Mouse (Mus musculus): ENCODE results near the gene Atp5h. TPM values are rescaled to one million over a fixed set of nuclear protein-coding genes. Genes with fewer than 3 reads are reported as not detected.
A peak's percentile ranks its signal among the peaks of the same experiment; 100 is the strongest.

Atp5h gene
- polyA plus RNA-seq, 1 experiment from 2014 or later, result 943 TPM

DNA sequence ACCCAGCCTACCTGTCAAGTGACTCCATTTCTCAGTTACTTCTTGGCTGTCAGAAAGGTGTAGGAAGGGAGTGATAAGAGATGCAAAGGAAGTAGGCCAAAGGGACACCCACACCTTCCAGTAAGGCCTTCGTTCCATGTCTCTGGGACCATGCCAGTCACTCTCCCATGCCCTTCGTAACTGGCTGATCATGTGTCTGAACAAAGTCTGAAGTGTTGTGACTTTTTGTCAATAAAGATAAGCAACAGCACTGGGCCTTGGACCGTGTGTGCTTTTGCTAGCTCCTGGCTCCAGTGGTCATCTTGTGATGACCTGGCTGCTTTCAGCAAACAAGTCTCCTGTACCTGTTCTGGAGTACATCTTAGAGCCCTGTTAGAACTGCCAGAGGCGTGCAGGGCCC, 13.1 kb upstream of the Atp5h start:
- Histone ChIP-seq H3K4me2 (ENCODE audit: low read depth, low read length) (no peak overlapping the region), H3K9me3 (ENCODE audit: control insufficient read depth, low read length) (no peaks in the 10 kb centered on the region), H3K9ac (ENCODE audit: low read depth, low read length) (no peak overlapping the region), H3K4me1 (ENCODE audit: control insufficient read depth, insufficient read depth, low read length) (no peaks in the 10 kb centered on the region), H3K27ac (replicated peaks; ENCODE audit: low read depth, low read length) (no peak overlapping the region), H3K4me3 (ENCODE audit: low read depth, low read length) (no peak overlapping the region), H3K36me3 (ENCODE audit: control insufficient read depth, insufficient read depth, low read length) (peaks cover 31% of the 10 kb centered on the region), H3K27me3 (replicated peaks; ENCODE audit: control insufficient read depth, insufficient read depth, low read length) (no peaks in the 10 kb centered on the region)
- no peak for DNase-seq (ENCODE audit: low spot score)
- WGBS, result 81% methylated on average over 4 of the region's 4 CpGs
- ATAC-seq (ENCODE audit: low read depth), result no peak

DNA sequence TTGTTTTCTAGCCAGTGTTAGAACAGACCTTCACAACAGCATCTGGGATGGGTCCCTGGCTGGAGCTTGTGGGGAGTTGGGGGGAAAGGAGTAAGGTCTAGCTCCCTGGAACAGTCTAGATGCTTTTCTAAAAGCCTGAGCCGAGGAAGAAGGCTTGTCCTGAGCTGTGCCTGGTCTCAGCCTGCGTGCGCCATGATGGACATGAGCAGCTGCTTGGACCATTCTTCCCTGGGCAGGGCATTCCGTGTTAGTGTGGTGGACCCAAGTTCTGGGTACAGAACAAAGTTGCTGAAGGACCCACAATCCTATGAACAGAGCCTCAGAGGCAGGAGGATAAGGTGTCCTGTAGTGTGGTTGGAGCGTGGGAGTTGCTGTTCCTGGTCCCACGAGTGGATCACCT, 10.8 kb upstream of the Atp5h start:
- Histone ChIP-seq H3K4me1 (ENCODE audit: control insufficient read depth, insufficient read depth, low read length) (no peaks in the 10 kb centered on the region), H3K9me3 (ENCODE audit: control insufficient read depth, low read length) (no peaks in the 10 kb centered on the region), H3K4me2 (ENCODE audit: low read depth, low read length) (no peak overlapping the region), H3K36me3 (ENCODE audit: control insufficient read depth, insufficient read depth, low read length) (peaks cover 48% of the 10 kb centered on the region), H3K27me3 (replicated peaks; ENCODE audit: control insufficient read depth, insufficient read depth, low read length) (no peaks in the 10 kb centered on the region), H3K4me3 (ENCODE audit: low read depth, low read length) (no peak overlapping the region), H3K27ac (replicated peaks; ENCODE audit: low read depth, low read length) (no peak overlapping the region), H3K9ac (ENCODE audit: low read depth, low read length) (no peak overlapping the region)
- no peak for ATAC-seq (ENCODE audit: low read depth)
- DNase-seq (ENCODE audit: low spot score), result no peak
- 97% methylated on average over 6 of the region's 6 CpGs for WGBS

DNA sequence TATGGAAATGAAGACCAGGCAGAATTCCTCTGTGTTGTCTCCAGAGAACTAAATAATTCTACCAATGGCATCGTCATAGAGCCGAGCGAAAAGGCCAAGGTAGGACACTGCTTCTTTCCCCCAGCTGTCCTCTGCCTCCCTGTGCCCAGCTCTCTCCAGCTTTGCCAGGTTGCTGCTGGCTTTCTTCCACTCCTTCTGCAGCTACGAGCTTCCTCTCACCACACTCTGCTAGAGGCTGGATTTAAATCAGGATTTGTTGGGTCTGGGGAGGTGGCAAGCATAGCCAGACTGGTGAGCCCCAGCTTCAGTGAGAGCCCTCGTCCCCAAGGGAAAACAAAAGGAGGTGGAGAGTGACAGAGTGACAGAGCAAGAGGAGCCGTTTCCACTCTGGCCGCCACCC, 9.5 kb upstream of the Atp5h start:
- no peaks in the 10 kb centered on the region for H3K4me1 ChIP-seq (ENCODE audit: control insufficient read depth, insufficient read depth, low read length)
- no peaks in the 10 kb centered on the region for H3K9me3 ChIP-seq (ENCODE audit: control insufficient read depth, low read length)
- peaks cover 57% of the 10 kb centered on the region for H3K36me3 ChIP-seq (ENCODE audit: control insufficient read depth, insufficient read depth, low read length)
- no peak for DNase-seq (ENCODE audit: low spot score)
- no peak overlapping the region for H3K27ac ChIP-seq (replicated peaks; ENCODE audit: low read depth, low read length)
- no peak overlapping the region for H3K4me2 ChIP-seq (ENCODE audit: low read depth, low read length)
- 82% methylated on average over 7 of the region's 7 CpGs for WGBS
- H3K4me3 ChIP-seq (ENCODE audit: low read depth, low read length), result no peak overlapping the region
- no peak overlapping the region for H3K9ac ChIP-seq (ENCODE audit: low read depth, low read length)
- ATAC-seq (ENCODE audit: low read depth), result no peak
- no peaks in the 10 kb centered on the region for H3K27me3 ChIP-seq (replicated peaks; ENCODE audit: control insufficient read depth, insufficient read depth, low read length)

- Histone ChIP-seq H3K4me3 (ENCODE audit: low read depth, low read length) (no peak overlapping the region), H3K9me3 (ENCODE audit: control insufficient read depth, low read length) (no peaks in the 10 kb centered on the region), H3K4me1 (ENCODE audit: control insufficient read depth, insufficient read depth, low read length) (no peaks in the 10 kb centered on the region), H3K27me3 (replicated peaks; ENCODE audit: control insufficient read depth, insufficient read depth, low read length) (no peaks in the 10 kb centered on the region), H3K27ac (replicated peaks; ENCODE audit: low read depth, low read length) (no peak overlapping the region; the same call in 1 of the 2 replicates), H3K36me3 (ENCODE audit: control insufficient read depth, insufficient read depth, low read length) (peaks cover 59% of the 10 kb centered on the region), H3K9ac (ENCODE audit: low read depth, low read length) (peak overlapping the region; percentile 25; the same call in 1 of the 2 replicates), H3K4me2 (ENCODE audit: low read depth, low read length) (peak overlapping the region; percentile 40)
- peak; percentile 86 for DNase-seq (ENCODE audit: low spot score)
- peak; percentile 72 for ATAC-seq (ENCODE audit: low read depth)
- 36% methylated on average over 20 of the region's 20 CpGs for WGBS
Measured at GRCm38 (mm10) chr11:115427482-115428331, 7.9 kb upstream of the Atp5h start.

GRCm38 (mm10) chr11:115425671-115426070, 5.9 kb upstream of the Atp5h start:
- Histone ChIP-seq H3K36me3 (ENCODE audit: control insufficient read depth, insufficient read depth, low read length) (peaks cover 44% of the 10 kb centered on the region), H3K9me3 (ENCODE audit: control insufficient read depth, low read length) (no peaks in the 10 kb centered on the region), H3K27ac (replicated peaks; ENCODE audit: low read depth, low read length) (no peak overlapping the region), H3K27me3 (replicated peaks; ENCODE audit: control insufficient read depth, insufficient read depth, low read length) (no peaks in the 10 kb centered on the region), H3K4me1 (ENCODE audit: control insufficient read depth, insufficient read depth, low read length) (peaks cover 13% of the 10 kb centered on the region), H3K9ac (ENCODE audit: low read depth, low read length) (no peak overlapping the region), H3K4me3 (ENCODE audit: low read depth, low read length) (no peak overlapping the region), H3K4me2 (ENCODE audit: low read depth, low read length) (no peak overlapping the region)
- 87% methylated on average over 6 of the region's 6 CpGs for whole genome bisulfite sequencing
- DNase-seq (ENCODE audit: low spot score) (no peak), ATAC-seq (ENCODE audit: low read depth) (no peak)

GRCm38 (mm10) chr11:115424666-115425065, 4.9 kb upstream of the Atp5h start:
- WGBS, result 89% methylated on average over 7 of the region's 7 CpGs
- Histone ChIP-seq H3K4me1 (ENCODE audit: control insufficient read depth, insufficient read depth, low read length) (peaks cover 15% of the 10 kb centered on the region), H3K27me3 (replicated peaks; ENCODE audit: control insufficient read depth, insufficient read depth, low read length) (no peaks in the 10 kb centered on the region), H3K4me2 (ENCODE audit: low read depth, low read length) (no peak overlapping the region), H3K27ac (replicated peaks; ENCODE audit: low read depth, low read length) (no peak overlapping the region), H3K4me3 (ENCODE audit: low read depth, low read length) (no peak overlapping the region), H3K9ac (ENCODE audit: low read depth, low read length) (no peak overlapping the region), H3K36me3 (ENCODE audit: control insufficient read depth, insufficient read depth, low read length) (peaks cover 34% of the 10 kb centered on the region), H3K9me3 (ENCODE audit: control insufficient read depth, low read length) (no peaks in the 10 kb centered on the region)
- no peak for DNase-seq (ENCODE audit: low spot score)
- no peak for ATAC-seq (ENCODE audit: low read depth)

DNA sequence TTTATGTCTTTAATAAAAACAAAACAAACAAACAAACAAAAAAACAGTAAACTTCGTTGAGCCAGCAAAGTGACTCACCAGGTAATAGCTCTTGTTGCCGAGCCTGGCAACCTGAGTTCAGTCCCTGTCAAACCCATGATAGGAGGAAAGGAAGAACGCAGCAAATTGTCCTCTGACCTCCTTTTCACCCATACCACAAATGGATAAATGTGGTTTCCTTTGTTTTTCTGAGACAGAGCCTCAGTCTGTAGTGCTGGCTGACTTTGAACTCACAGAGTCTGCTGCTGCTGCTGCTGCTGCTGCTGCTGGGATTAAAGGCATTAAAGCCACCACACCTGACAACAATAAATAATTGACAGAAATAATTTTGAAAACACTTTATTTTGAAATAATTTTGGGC, 3.3 kb upstream of the Atp5h start:
- H3K9me3 ChIP-seq (ENCODE audit: control insufficient read depth, low read length), result no peaks in the 10 kb centered on the region
- 70% methylated on average over 3 of the region's 3 CpGs for WGBS
- no peak overlapping the region for H3K27ac ChIP-seq (replicated peaks; ENCODE audit: low read depth, low read length)
- peaks cover 27% of the 10 kb centered on the region; the same call in 1 of the 2 replicates for H3K36me3 ChIP-seq (ENCODE audit: control insufficient read depth, insufficient read depth, low read length)
- no peak for ATAC-seq (ENCODE audit: low read depth)
- no peak for DNase-seq (ENCODE audit: low spot score)
- no peak overlapping the region for H3K9ac ChIP-seq (ENCODE audit: low read depth, low read length)
- no peak overlapping the region for H3K4me3 ChIP-seq (ENCODE audit: low read depth, low read length)
- H3K27me3 ChIP-seq (replicated peaks; ENCODE audit: control insufficient read depth, insufficient read depth, low read length), result no peaks in the 10 kb centered on the region
- H3K4me1 ChIP-seq (ENCODE audit: control insufficient read depth, insufficient read depth, low read length), result peaks cover 21% of the 10 kb centered on the region
- H3K4me2 ChIP-seq (ENCODE audit: low read depth, low read length), result no peak overlapping the region

GRCm38 (mm10) chr11:115421972-115422371, 2.2 kb upstream of the Atp5h start:
- DNase-seq (ENCODE audit: low spot score) (no peak), ATAC-seq (ENCODE audit: low read depth) (no peak)
- H3K36me3 ChIP-seq (ENCODE audit: control insufficient read depth, insufficient read depth, low read length), result peaks cover 31% of the 10 kb centered on the region; the same call in 1 of the 2 replicates
- H3K4me1 ChIP-seq (ENCODE audit: control insufficient read depth, insufficient read depth, low read length), result peaks cover 21% of the 10 kb centered on the region
- H3K9me3 ChIP-seq (ENCODE audit: control insufficient read depth, low read length), result no peaks in the 10 kb centered on the region
- no peak overlapping the region for H3K4me3 ChIP-seq (ENCODE audit: low read depth, low read length)
- no peak overlapping the region for H3K4me2 ChIP-seq (ENCODE audit: low read depth, low read length)
- WGBS, result 81% methylated on average over 16 of the region's 16 CpGs
- H3K9ac ChIP-seq (ENCODE audit: low read depth, low read length), result no peak overlapping the region
- H3K27me3 ChIP-seq (replicated peaks; ENCODE audit: control insufficient read depth, insufficient read depth, low read length), result no peaks in the 10 kb centered on the region
- no peak overlapping the region for H3K27ac ChIP-seq (replicated peaks; ENCODE audit: low read depth, low read length)

- Histone ChIP-seq H3K4me3 (ENCODE audit: low read depth, low read length) (peak overlapping the region; percentile 74; the same call in 1 of the 2 replicates), H3K27me3 (replicated peaks; ENCODE audit: control insufficient read depth, insufficient read depth, low read length) (no peaks in the 10 kb centered on the region), H3K4me2 (ENCODE audit: low read depth, low read length) (peak overlapping the region; percentile 99), H3K9me3 (ENCODE audit: control insufficient read depth, low read length) (no peaks in the 10 kb centered on the region), H3K4me1 (ENCODE audit: control insufficient read depth, insufficient read depth, low read length) (peaks cover 21% of the 10 kb centered on the region), H3K9ac (ENCODE audit: low read depth, low read length) (peak overlapping the region; percentile 95; the same call in 1 of the 2 replicates), H3K27ac (replicated peaks; ENCODE audit: low read depth, low read length) (no peak overlapping the region), H3K36me3 (ENCODE audit: control insufficient read depth, insufficient read depth, low read length) (peaks cover 30% of the 10 kb centered on the region; the same call in 1 of the 2 replicates)
- ATAC-seq (ENCODE audit: low read depth) (no peak), DNase-seq (ENCODE audit: low spot score) (no peak)
- WGBS, result 39% methylated on average over 1 of the region's 1 CpGs
Measured at GRCm38 (mm10) chr11:115421328-115421727, 1.6 kb upstream of the Atp5h start.

Measured in embryonic facial prominence, embryonic 14.5 days (tissue).